Mouse (Mus musculus) layer of hippocampus, postnatal 14 days (tissue): ENCODE data around the gene Itgb1bp1. TPM values are rescaled to one million over a fixed set of nuclear protein-coding genes. Genes with fewer than 3 reads are reported as not detected.
A peak's percentile ranks its signal among the peaks of the same experiment; 100 is the strongest.

Source experiments
- DNase-seq, 2 experiments: peaks; one replicate each; pipeline ENCODE4 v3.0.0; 2021 to 2022; ENCODE audit warnings: low spot score in 2 of 2, mixed read lengths in 1 of 2
- total RNA-seq, 2 experiments: library from RNA; stranded (reverse); gene quantifications; 2 replicates each; pipeline ENCODE4 v1.2.3; 2021

Gene Itgb1bp1
- total RNA-seq, 2 experiments from 2014 or later, result 38.9 to 39.7 TPM

- DNase-seq, result no peak
These were observed 80.3 kb downstream of the Itgb1bp1 start for GRCm38 (mm10) chr12:21205799-21206198.

- peak in 1 of 2 experiments; percentile 28 for DNase-seq
These were observed 81.3 kb downstream of the Itgb1bp1 start for GRCm38 (mm10) chr12:21204701-21205312.

GRCm38 (mm10) chr12:21201485-21202269, 84.4 kb downstream of the Itgb1bp1 start:
- peak in 1 of 2 experiments; percentile 38 for DNase-seq

GRCm38 (mm10) chr12:21200613-21201012, 85.5 kb downstream of the Itgb1bp1 start:
- no peak for DNase-seq

GRCm38 (mm10) chr12:21196420-21196819, 89.7 kb downstream of the Itgb1bp1 start:
- DNase-seq, result no peak

GRCm38 (mm10) chr12:21195497-21195896, 90.6 kb downstream of the Itgb1bp1 start:
- DNase-seq, result no peak

- DNase-seq, result no peak
These were observed 94.5 kb downstream of the Itgb1bp1 start for GRCm38 (mm10) chr12:21191546-21191945.

Other genes starting within 250 kb of the Itgb1bp1 start
- 10 to 100 TPM; 51.3 to 64.0 TPM for gene Cpsf3, start 893 bp downstream of the Itgb1bp1 start, total RNA-seq
- gene Iah1, start 30.1 kb upstream of the Itgb1bp1 start, total RNA-seq, result 10 to 100 TPM; 17.6 to 19.2 TPM
- gene Adam17, start 87.3 kb upstream of the Itgb1bp1 start, total RNA-seq, result 10 to 100 TPM; 22.8 to 26.3 TPM
- 100 to 1,000 TPM; 556 to 594 TPM for gene Ywhaq, start 131.4 kb upstream of the Itgb1bp1 start, total RNA-seq